Mouse (Mus musculus) hindbrain, embryonic 11.5 days (tissue): Measurements from ENCODE around the gene Camkmt. TPM values are rescaled to one million over a fixed set of nuclear protein-coding genes. Genes with fewer than 3 reads are reported as not detected.

ENCODE experiments used
- ATAC-seq: fragments of 200-750 bp; cut with Nextera tagmentation; 2 replicates; pipeline ENCODE4 v1.8.0; 2017; ENCODE audit warnings: mild to moderate bottlenecking, moderate TSS enrichment, moderate library complexity; ENCODE audit not compliant: low FRiP score
- DNase-seq: peaks from one replicate; pipeline ENCODE4 v3.0.0-alpha.2; 2015; ENCODE audit warnings: low spot score
- H3K27ac ChIP-seq: fragments of 300-500 bp; sonication (generic); 2 replicates; pipeline ENCODE4 v1.5.1; 2014; ENCODE audit warnings: mild to moderate bottlenecking, low read depth, low read length
- H3K27me3 ChIP-seq: fragments of 300-500 bp; sonication (generic); 2 replicates; pipeline ENCODE4 v1.6.1; 2014; ENCODE audit warnings: mild to moderate bottlenecking, low read length, moderate library complexity, mixed read lengths; ENCODE audit not compliant: control insufficient read depth, insufficient read depth
- H3K36me3 ChIP-seq: fragments of 300-500 bp; sonication (generic); 2 replicates; pipeline ENCODE4 v1.6.1; 2014; ENCODE audit warnings: mild to moderate bottlenecking, low read length, moderate library complexity, mixed read lengths; ENCODE audit not compliant: control insufficient read depth, insufficient read depth
- H3K4me1 ChIP-seq: fragments of 300-500 bp; sonication (generic); replicated peaks from 2 replicates; pipeline ENCODE4 v1.6.1; 2014; ENCODE audit warnings: low read length, mixed read lengths; ENCODE audit not compliant: control insufficient read depth, insufficient read depth
- H3K4me2 ChIP-seq: fragments of 300-500 bp; sonication (generic); replicated peaks from 2 replicates; pipeline ENCODE4 v1.6.1; 2014; ENCODE audit warnings: mild to moderate bottlenecking, low read depth, low read length
- H3K4me3 ChIP-seq: fragments of 300-500 bp; sonication (generic); 2 replicates; pipeline ENCODE4 v1.5.1; 2014; ENCODE audit warnings: low read depth, low read length
- H3K9ac ChIP-seq: fragments of 300-500 bp; sonication (generic); 2 replicates; pipeline ENCODE4 v1.6.1; 2014; ENCODE audit warnings: low read depth, low read length
- H3K9me3 ChIP-seq: fragments of 300-500 bp; sonication (generic); 2 replicates; pipeline ENCODE4 v1.6.1; 2016; ENCODE audit warnings: low read length; ENCODE audit not compliant: control insufficient read depth
- WGBS: fragments of 180-500 bp; shearing (Covaris S2); extraction: QIAGEN DNeasy Blood & Tissue Kit; methylation state at CpG from one replicate; pipeline ENCODE4 v1.1.7; 2014; 5-methylcytosine and 5-hydroxymethylcytosine counted together
- polyA plus RNA-seq: library from polyadenylated mRNA; unstranded; fragments of >200 nt; fragmentation: Nextera tagmentation; extraction: Ambion mirVana; gene quantifications from 2 replicates; pipeline ENCODE4 v1.2.1, GENCODE M21; 2014

The Camkmt gene
- polyA plus RNA-seq, 1 experiment from 2014 or later = 16.7 TPM

DNA sequence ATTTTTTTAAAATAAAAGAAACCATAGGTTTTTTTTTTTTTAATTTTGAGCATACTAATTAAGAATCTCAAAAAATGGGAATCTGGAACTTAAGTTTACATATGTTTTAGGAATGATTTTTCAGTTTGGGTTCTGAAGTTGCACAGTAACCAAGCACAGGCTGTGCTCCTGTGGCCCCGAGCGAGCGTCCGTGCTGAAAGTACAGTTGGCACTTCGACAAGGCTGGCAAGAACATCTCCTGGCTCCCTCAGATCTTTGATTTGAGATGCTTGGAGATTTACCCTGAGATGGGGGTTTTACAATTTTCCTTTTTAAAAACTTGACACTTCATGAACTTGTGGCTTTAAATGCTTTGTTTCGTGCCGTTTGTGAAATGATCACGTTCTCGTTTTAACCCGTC is 218.7 kb downstream of the Camkmt start:
- H3K9ac ChIP-seq = no peak overlapping the region
- H3K27me3 ChIP-seq = no peaks in the 10 kb centered on the region
- no peak overlapping the region for H3K4me2 ChIP-seq
- ATAC-seq (no peak), DNase-seq (no peak)
- no peaks in the 10 kb centered on the region for H3K9me3 ChIP-seq
- no peak overlapping the region for H3K4me3 ChIP-seq
- no peaks in the 10 kb centered on the region for H3K36me3 ChIP-seq
- WGBS = 97% methylated on average over 10 of the region's 10 CpGs
- H3K4me1 ChIP-seq = no peaks in the 10 kb centered on the region
- H3K27ac ChIP-seq = no peak overlapping the region

GRCm38 (mm10) chr17:85311348-85311747 is 221.0 kb downstream of the Camkmt start:
- no peaks in the 10 kb centered on the region for H3K9me3 ChIP-seq
- DNase-seq (no peak), ATAC-seq (no peak)
- no peak overlapping the region for H3K27ac ChIP-seq
- H3K36me3 ChIP-seq = no peaks in the 10 kb centered on the region
- H3K4me3 ChIP-seq = no peak overlapping the region
- H3K4me1 ChIP-seq = no peaks in the 10 kb centered on the region
- WGBS = 82% methylated on average over 13 of the region's 13 CpGs
- no peaks in the 10 kb centered on the region for H3K27me3 ChIP-seq
- no peak overlapping the region for H3K4me2 ChIP-seq
- no peak overlapping the region for H3K9ac ChIP-seq

DNA sequence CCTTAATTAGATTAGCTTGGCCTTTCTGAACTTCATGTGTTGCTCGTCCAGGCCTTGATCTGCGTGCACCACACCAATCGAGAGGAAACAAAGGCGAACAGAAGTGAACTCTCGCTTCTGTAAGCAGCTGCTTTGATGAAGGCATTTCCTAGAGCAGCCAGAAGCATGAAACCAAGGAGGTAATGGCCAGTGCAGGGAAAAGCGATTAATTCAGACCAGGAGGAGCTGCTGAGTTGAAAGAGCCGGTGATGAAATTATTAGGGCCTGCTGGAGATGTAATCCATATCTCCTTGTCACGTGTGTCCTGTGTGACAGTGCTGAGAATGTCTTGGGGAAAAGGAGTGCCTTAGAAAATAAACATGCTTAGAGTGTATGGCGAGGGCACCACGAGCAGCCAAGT is 228.0 kb downstream of the Camkmt start:
- no peak overlapping the region for H3K27ac ChIP-seq

GRCm38 (mm10) chr17:85319779-85320300 is 229.5 kb downstream of the Camkmt start:
- Histone ChIP-seq H3K4me2 (no peak overlapping the region), H3K27ac (no peak overlapping the region), H3K9ac (no peak overlapping the region), H3K36me3 (no peaks in the 10 kb centered on the region), H3K27me3 (no peaks in the 10 kb centered on the region), H3K4me1 (no peaks in the 10 kb centered on the region), H3K4me3 (no peak overlapping the region), H3K9me3 (no peaks in the 10 kb centered on the region)
- no peak for DNase-seq
- WGBS = 82% methylated on average over 8 of the region's 8 CpGs
- ATAC-seq = no peak

More for the DNA sequence above, 228.0 kb downstream of the Camkmt start:
- Histone ChIP-seq H3K4me3 (no peak overlapping the region), H3K4me1 (no peaks in the 10 kb centered on the region), H3K9me3 (no peaks in the 10 kb centered on the region), H3K36me3 (no peaks in the 10 kb centered on the region), H3K4me2 (no peak overlapping the region), H3K9ac (no peak overlapping the region), H3K27me3 (no peaks in the 10 kb centered on the region)
- 82% methylated on average over 10 of the region's 10 CpGs for WGBS
- DNase-seq (no peak), ATAC-seq (no peak)

GRCm38 (mm10) chr17:85328901-85329300 is 238.5 kb downstream of the Camkmt start:
- no peaks in the 10 kb centered on the region for H3K4me1 ChIP-seq
- H3K27me3 ChIP-seq = no peaks in the 10 kb centered on the region
- H3K4me2 ChIP-seq = no peak overlapping the region
- 87% methylated on average over 10 of the region's 10 CpGs for WGBS
- no peak overlapping the region for H3K27ac ChIP-seq
- ATAC-seq = no peak
- H3K4me3 ChIP-seq = no peak overlapping the region
- no peak overlapping the region for H3K9ac ChIP-seq
- no peaks in the 10 kb centered on the region for H3K9me3 ChIP-seq
- H3K36me3 ChIP-seq = no peaks in the 10 kb centered on the region
- no peak for DNase-seq

GRCm38 (mm10) chr17:85335464-85335863 is 245.1 kb downstream of the Camkmt start:
- WGBS = 77% methylated on average over 10 of the region's 10 CpGs
- Histone ChIP-seq H3K36me3 (no peaks in the 10 kb centered on the region), H3K27me3 (no peaks in the 10 kb centered on the region), H3K9ac (no peak overlapping the region), H3K9me3 (no peaks in the 10 kb centered on the region), H3K27ac (no peak overlapping the region), H3K4me1 (no peaks in the 10 kb centered on the region), H3K4me2 (no peak overlapping the region), H3K4me3 (no peak overlapping the region)
- DNase-seq (no peak), ATAC-seq (no peak)

DNA sequence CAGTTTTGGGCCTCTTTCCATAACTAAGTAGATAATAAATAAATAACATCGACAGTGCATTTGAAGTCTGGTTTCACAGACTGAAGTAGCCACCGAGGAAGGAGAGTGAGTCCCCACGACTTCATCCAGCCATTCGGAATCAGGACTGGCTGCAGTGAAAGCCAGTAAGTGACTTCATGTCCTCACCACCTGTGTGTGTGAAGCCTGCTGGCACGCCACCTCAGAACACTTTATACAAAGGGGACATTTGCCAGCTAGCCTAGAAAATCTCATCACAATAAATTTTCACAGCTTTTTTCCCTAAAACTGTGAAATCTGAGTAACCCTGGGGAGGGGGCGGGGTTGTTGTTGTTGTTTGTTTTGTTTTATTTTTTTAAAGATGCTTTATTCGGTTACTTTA is 247.3 kb downstream of the Camkmt start:
- Histone ChIP-seq H3K27me3 (no peaks in the 10 kb centered on the region), H3K36me3 (no peaks in the 10 kb centered on the region), H3K9me3 (no peaks in the 10 kb centered on the region), H3K4me2 (no peak overlapping the region), H3K9ac (no peak overlapping the region), H3K4me3 (no peak overlapping the region), H3K4me1 (no peaks in the 10 kb centered on the region), H3K27ac (no peak overlapping the region)
- DNase-seq (no peak), ATAC-seq (no peak)
- 86% methylated on average over 7 of the region's 7 CpGs for WGBS

DNA sequence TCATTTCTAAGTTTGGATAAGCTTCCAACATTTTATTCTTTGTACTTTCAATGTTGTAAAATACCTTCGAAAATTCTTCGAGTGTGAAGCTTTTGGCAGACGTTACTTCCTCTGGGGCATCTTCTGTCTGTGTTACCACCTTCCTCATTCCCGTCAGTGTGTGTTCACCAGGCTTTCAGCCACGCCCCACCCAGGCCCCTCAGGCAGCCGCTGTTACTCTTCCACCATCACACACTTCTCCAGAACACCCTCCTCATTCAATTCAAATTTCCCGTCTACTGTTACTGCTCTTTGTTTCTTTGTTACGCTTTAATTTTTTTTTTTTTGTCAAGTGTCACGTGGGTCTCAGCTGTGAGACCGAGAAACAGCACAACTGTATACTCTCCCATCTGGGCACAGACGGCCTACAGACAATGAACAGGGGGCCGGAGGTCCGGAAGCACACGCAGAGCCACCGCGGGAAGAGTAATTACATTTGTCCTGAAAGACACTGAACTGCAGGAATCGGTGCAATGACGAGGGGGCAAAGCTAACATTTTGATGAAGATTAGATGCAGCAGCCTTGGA is 250.9 kb downstream of the Camkmt start:
- ATAC-seq = peak; percentile 85

GRCm38 (mm10) chr17:85342471-85342870 is 252.1 kb downstream of the Camkmt start:
- no peaks in the 10 kb centered on the region for H3K9me3 ChIP-seq
- H3K27ac ChIP-seq = no peak overlapping the region
- no peak overlapping the region for H3K4me3 ChIP-seq
- no peak overlapping the region for H3K4me2 ChIP-seq
- ATAC-seq (no peak), DNase-seq (no peak)
- H3K27me3 ChIP-seq = no peaks in the 10 kb centered on the region
- no peaks in the 10 kb centered on the region for H3K4me1 ChIP-seq
- no peak overlapping the region for H3K9ac ChIP-seq
- no peaks in the 10 kb centered on the region for H3K36me3 ChIP-seq
- 91% methylated on average over 5 of the region's 5 CpGs for WGBS

More for the DNA sequence above, 250.9 kb downstream of the Camkmt start:
- Histone ChIP-seq H3K4me1 (no peaks in the 10 kb centered on the region), H3K9ac (no peak overlapping the region), H3K36me3 (no peaks in the 10 kb centered on the region), H3K27ac (no peak overlapping the region), H3K4me2 (no peak overlapping the region), H3K9me3 (no peaks in the 10 kb centered on the region), H3K4me3 (no peak overlapping the region), H3K27me3 (no peaks in the 10 kb centered on the region)
- DNase-seq = peak; percentile 52
- 41% methylated on average over 18 of the region's 18 CpGs for WGBS
